Comparison of ENCODE assay signal across 21 mouse cellular contexts in genomic region chr12:80291895-80292435, GRCm38 (mm10). TPM values are rescaled to one million over a fixed set of nuclear protein-coding genes. Genes with fewer than 3 reads are reported as not detected.
DNase-seq lines count a peak whose midpoint lies in the region; ATAC-seq and TF ChIP-seq lines count a peak whose summit lies in the region.
"Had no signal": no experiment of that assay in that cellular context is flagged by ENCODE, and none has a peak within 500 bp of the region (broad histone marks: within the 10 kb centered on the region; RNA-seq: fewer than 3 reads in every experiment).

No protein-coding gene starts in this region.

- DNase-seq in forebrain, embryonic 10.5 days (ENCODE audit: extremely low spot score, low spot score) = no peak
- no peak for DNase-seq in forebrain, postnatal 0 days
- DNase-seq in kidney, postnatal 0 days (ENCODE audit: low spot score) = no peak
- DNase-seq in kidney, postnatal 25 days = no peak
- peak; percentile 72 for DNase-seq in NIH3T3 (ENCODE audit: low read depth)
- no peak for DNase-seq in left cerebral cortex, adult 18-20 months (ENCODE audit: low spot score in 2 of 2)
- no peak for DNase-seq in c-Kit-positive CD71-positive TER-119-positive erythroid progenitor cells, embryonic 14.5 days (ENCODE audit: low spot score)
- DNase-seq: adrenal gland, adult 2 months; B cell, adult 2 months; cerebellum, adult 9-10 months; heart, adult 11 months; kidney, adult 2 months; liver; liver, postnatal 0 days; lung, postnatal 10 days; retina, postnatal 1 day; right cerebral cortex, postnatal 4 days had no signal

- no peak overlapping the region for H3K9ac ChIP-seq in forebrain, postnatal 0 days
- no peak overlapping the region for H3K9ac ChIP-seq in kidney, postnatal 0 days (ENCODE audit: low read depth, low read length)
- H3K9ac ChIP-seq: liver, postnatal 0 days; midbrain, embryonic 15.5 days had no signal

- H3K4me3 ChIP-seq in forebrain, embryonic 10.5 days = no peak overlapping the region
- no peak overlapping the region for H3K4me3 ChIP-seq in forebrain, postnatal 0 days (ENCODE audit: low read depth, low read length)
- no peak overlapping the region for H3K4me3 ChIP-seq in kidney, postnatal 0 days (replicated peaks; ENCODE audit: low read depth, low read length)
- no peak overlapping the region for H3K4me3 ChIP-seq in myocyte
- H3K4me3 ChIP-seq: midbrain, embryonic 15.5 days had no signal

- H3K9me3 ChIP-seq in forebrain, embryonic 10.5 days = no peaks in the 10 kb centered on the region
- H3K9me3 ChIP-seq in forebrain, postnatal 0 days (ENCODE audit: low read length) = no peaks in the 10 kb centered on the region
- H3K9me3 ChIP-seq in kidney, postnatal 0 days (replicated peaks; ENCODE audit: low read length) = no peaks in the 10 kb centered on the region
- H3K9me3 ChIP-seq: midbrain, embryonic 15.5 days had no signal

- no peak for TF ChIP-seq POLR2A in myocyte (IDR thresholded peaks at IDR 0.05; ENCODE audit: insufficient read length, low read depth)

- no peak overlapping the region for H3ac ChIP-seq in myocyte (ENCODE audit: control insufficient read depth, insufficient read length)

- 60% methylated on average over 3 of the region's 3 CpGs for WGBS in forebrain, embryonic 10.5 days
- 58% methylated on average over 3 of the region's 3 CpGs for WGBS in forebrain, postnatal 0 days
- WGBS in kidney, postnatal 0 days = 50% methylated on average over 3 of the region's 3 CpGs

- H3K4me2 ChIP-seq in forebrain, postnatal 0 days (ENCODE audit: low read depth) = no peak overlapping the region
- no peak overlapping the region for H3K4me2 ChIP-seq in kidney, postnatal 0 days (ENCODE audit: low read length)
- H3K4me2 ChIP-seq in myocyte (ENCODE audit: low read depth) = peak overlapping the region; percentile 7
- H3K4me2 ChIP-seq: midbrain, embryonic 15.5 days had no signal

- no peaks in the 10 kb centered on the region for H3K27me3 ChIP-seq in forebrain, embryonic 10.5 days (ENCODE audit: poor library complexity, severe bottlenecking)
- no peaks in the 10 kb centered on the region for H3K27me3 ChIP-seq in forebrain, postnatal 0 days (ENCODE audit: insufficient read depth, low read length)
- no peaks in the 10 kb centered on the region for H3K27me3 ChIP-seq in kidney, postnatal 0 days (ENCODE audit: insufficient read depth, low read length)
- no peaks in the 10 kb centered on the region for H3K27me3 ChIP-seq in myocyte (ENCODE audit: control insufficient read depth, insufficient read depth, insufficient read length)
- H3K27me3 ChIP-seq: midbrain, embryonic 15.5 days had no signal

- H3K4me1 ChIP-seq in forebrain, embryonic 10.5 days = peaks cover 21% of the 10 kb centered on the region
- H3K4me1 ChIP-seq in forebrain, postnatal 0 days (ENCODE audit: insufficient read depth) = no peaks in the 10 kb centered on the region
- no peaks in the 10 kb centered on the region for H3K4me1 ChIP-seq in kidney, postnatal 0 days (replicated peaks; ENCODE audit: insufficient read depth, low read length)
- H3K4me1 ChIP-seq: midbrain, embryonic 15.5 days had no signal

- H3K36me3 ChIP-seq in forebrain, embryonic 10.5 days (replicated peaks) = no peaks in the 10 kb centered on the region
- H3K36me3 ChIP-seq in forebrain, postnatal 0 days (ENCODE audit: insufficient read depth) = no peaks in the 10 kb centered on the region
- H3K36me3 ChIP-seq in kidney, postnatal 0 days (ENCODE audit: insufficient read depth, low read length) = no peaks in the 10 kb centered on the region
- no peaks in the 10 kb centered on the region for H3K36me3 ChIP-seq in myocyte (ENCODE audit: control insufficient read depth, insufficient read depth)
- H3K36me3 ChIP-seq: midbrain, embryonic 15.5 days had no signal

- no peak for ATAC-seq in forebrain, postnatal 0 days
- peak; percentile 25; the same call in 1 of the 2 replicates for ATAC-seq in kidney, postnatal 0 days (replicated peaks; ENCODE audit: low FRiP score, low read depth)
- ATAC-seq: inflammation-experienced regulatory T-cells, adult 6 months; liver, postnatal 0 days; midbrain, embryonic 15.5 days had no signal

- peak overlapping the region; percentile 20 for H3K27ac ChIP-seq in forebrain, embryonic 10.5 days
- no peak overlapping the region for H3K27ac ChIP-seq in forebrain, postnatal 0 days (ENCODE audit: low read depth, low read length)
- no peak overlapping the region for H3K27ac ChIP-seq in kidney, postnatal 0 days
- H3K27ac ChIP-seq: midbrain, embryonic 15.5 days; stomach, postnatal 0 days had no signal

- H3K79me2 ChIP-seq in myocyte (ENCODE audit: control insufficient read depth, insufficient read depth) = no peaks in the 10 kb centered on the region

- TF ChIP-seq CTCF in forebrain, postnatal 0 days (IDR thresholded peaks at IDR 0.05; ENCODE audit: low read depth) = no peak
- TF ChIP-seq CTCF in kidney, postnatal 0 days (IDR thresholded peaks at IDR 0.05; ENCODE audit: low read depth) = no peak

TF ChIP-seq in myocyte, 11 proteins besides CTCF, POLR2A, EP300 and RAD21:
- TF ChIP-seq SRF (IDR thresholded peaks at IDR 0.05; ENCODE audit: control insufficient read depth, insufficient read length, low read depth) (no peak), E2F4 (IDR thresholded peaks at IDR 0.05; ENCODE audit: insufficient read depth) (no peak), REST (IDR thresholded peaks at IDR 0.05; ENCODE audit: insufficient read depth, insufficient read length) (no peak), MYOG (IDR thresholded peaks at IDR 0.05; ENCODE audit: control insufficient read depth in 1 of 3, insufficient read depth in 1 of 3, insufficient read length in 2 of 3, low read depth in 2 of 3) (no peak), MAX (IDR thresholded peaks at IDR 0.05; ENCODE audit: low read depth) (no peak), CEBPB (IDR thresholded peaks at IDR 0.05; ENCODE audit: insufficient read depth, poor library complexity, severe bottlenecking) (no peak), POLR2AphosphoS2 (IDR thresholded peaks at IDR 0.05; ENCODE audit: insufficient read length, low read depth) (no peak), MYOD1 (IDR thresholded peaks at IDR 0.05; ENCODE audit: control insufficient read depth in 1 of 3, insufficient read length in 2 of 3, low read depth in 2 of 3) (no peak), TCF12 (IDR thresholded peaks at IDR 0.05; ENCODE audit: insufficient read depth, poor library complexity, severe bottlenecking) (no peak), USF1 (IDR thresholded peaks at IDR 0.05; ENCODE audit: low read depth) (no peak), TCF3 (IDR thresholded peaks at IDR 0.05; ENCODE audit: insufficient read length, low read depth) (no peak)

RNA-seq across cellular contexts. Expression of gene Actn1, which starts 31.8 kb away (rescaled TPM):
- polyA plus RNA-seq in forebrain, embryonic 10.5 days (2016; fragmentation: Nextera tagmentation; extraction: Ambion mirVana) = 27.8 and 29.2 TPM in 2 replicates
- total RNA-seq in forebrain, postnatal 0 days (2014; rRNA removed) = 15.4 and 19.1 TPM in 2 replicates
- 4.9 and 6.7 TPM in 2 replicates for polyA plus RNA-seq in forebrain, postnatal 0 days (2015; fragmentation: Nextera tagmentation; extraction: Ambion mirVana)
- polyA plus RNA-seq in kidney, postnatal 0 days (2015; fragmentation: Nextera tagmentation; extraction: Ambion mirVana) = 32.5 and 37.1 TPM in 2 replicates
- polyA plus RNA-seq in myocyte (2012; fragmentation: generic; extraction: Trizol) = 166 TPM
- total RNA-seq in left cerebral cortex, adult 18-20 months (2021) = 100 to 1,000 TPM; 107 to 115 TPM
